Mouse (Mus musculus) liver, embryonic 14.5 days (tissue): Measurements from ENCODE around the gene Tspan7.

Source experiments
- CTCF ChIP-seq: IDR thresholded peaks from 2 replicates; pipeline ENCODE4 v1.5.1; 2016; ENCODE audit warnings: antibody characterized with exemption, low read depth, control low read depth
- EP300 ChIP-seq: IDR thresholded peaks from 2 replicates; pipeline ENCODE4 v1.6.1; 2016; ENCODE audit warnings: antibody characterized with exemption, low read depth

DNA sequence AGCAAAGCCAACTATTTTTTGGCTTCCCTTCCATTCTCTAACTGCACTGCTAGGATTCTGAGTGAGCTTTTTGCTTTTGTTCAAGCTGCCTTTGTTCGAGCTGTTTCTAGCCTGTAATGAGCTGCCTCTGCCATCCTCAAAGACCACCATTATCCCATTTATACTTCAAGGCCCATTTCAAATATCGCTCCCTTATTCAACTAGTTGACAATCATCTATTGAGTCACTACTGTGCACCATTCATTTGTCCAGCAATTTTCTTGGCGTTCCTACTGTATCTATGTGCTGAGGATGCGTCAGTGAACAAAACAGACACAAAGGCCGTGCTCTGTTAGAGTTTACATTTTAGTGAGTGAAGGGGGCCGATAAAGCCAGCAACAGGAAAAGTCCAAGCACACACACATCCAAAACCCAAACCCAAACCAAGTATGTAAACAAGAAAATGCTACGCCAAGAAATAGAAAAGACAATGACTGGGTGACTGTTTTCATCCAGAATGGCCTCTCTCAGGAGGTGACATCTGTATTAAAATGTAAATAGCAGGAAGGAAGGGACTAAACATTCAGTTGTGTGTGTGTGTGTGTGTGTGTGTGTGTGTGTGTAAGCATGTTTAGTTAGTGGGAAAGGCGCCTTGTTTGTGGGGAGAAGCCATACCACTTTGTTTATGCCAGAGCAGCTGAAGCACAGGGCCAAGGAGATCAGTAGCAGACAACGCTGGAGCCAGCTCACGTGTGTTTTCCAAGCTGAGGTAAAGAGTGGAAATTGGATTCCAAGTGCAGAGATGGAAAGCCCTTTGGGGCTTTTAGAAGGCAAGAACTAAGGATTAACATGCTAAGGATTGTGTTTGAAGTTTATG is 5.7 kb upstream of the Tspan7 start:
- no peak for TF ChIP-seq CTCF
- no peak for TF ChIP-seq EP300
